20 mouse cellular contexts compared by ENCODE assay signal in genomic region chr13:59867103-59867502, GRCm38 (mm10). TPM values are rescaled to one million over a fixed set of nuclear protein-coding genes. Genes with fewer than 3 reads are reported as not detected.
DNase-seq lines count a peak whose midpoint lies in the region; TF ChIP-seq lines count a peak whose summit lies in the region.
"Had no signal": no experiment of that assay in that cellular context is flagged by ENCODE, and none has a peak within 500 bp of the region (broad histone marks: within the 10 kb centered on the region; RNA-seq: fewer than 3 reads in every experiment).

No protein-coding gene starts in this region.

- 0 out of 2 replicates have a peak overlapping the region, but pooled peaks have one; percentile 5 for H3K27ac ChIP-seq in gastrocnemius, adult 2 months
- H3K27ac ChIP-seq: embryonic facial prominence, embryonic 15.5 days; hindbrain, embryonic 12.5 days; hindbrain, postnatal 0 days had no signal

- intact Hi-C loops in gastrocnemius, adult 2 months (cut with DNase I), result no loop called here
- intact Hi-C loops in gastrocnemius, postnatal 36 days (cut with DNase I), result no loop called here

- no peak for TF ChIP-seq CTCF in gastrocnemius, adult 2 months (IDR thresholded peaks at IDR 0.05)

- peak; percentile 65 to 77 for DNase-seq in adrenal gland, adult (ENCODE audit: inconsistent age in 2 of 2, low spot score in 1 of 2)
- DNase-seq in adrenal gland, postnatal 10 days, result no peak
- DNase-seq in gastrocnemius, adult 2 months, result no peak
- DNase-seq in gastrocnemius, postnatal 36 days, result no peak
- peak; percentile 37 for DNase-seq in adipocyte (ENCODE audit: low spot score)
- peak; percentile 54 for DNase-seq in testis, postnatal 10 days (ENCODE audit: low spot score)
- no peak for DNase-seq in kidney, postnatal 14 days
- DNase-seq: B cell, adult 2 months; cerebellum, adult 11 months; cerebellum, adult 8-10 months; cerebellum, postnatal 14 days; embryo, embryonic 11 days; gastrocnemius, postnatal 14 days; heart, postnatal 4 days; kidney, adult 11 months had no signal

- no peak overlapping the region for H3K4me3 ChIP-seq in gastrocnemius, adult 2 months
- H3K4me3 ChIP-seq: embryonic facial prominence, embryonic 15.5 days; erythroblast, embryonic 14.5 days; heart, embryonic 12.5 days; hindbrain, embryonic 12.5 days had no signal

RNA-seq across cellular contexts. Expression of gene Tut7, which starts 44.2 kb away (rescaled TPM):
- 10 to 100 TPM; 66.8 to 71.2 TPM for total RNA-seq in adrenal gland, postnatal 10 days (2021)
- total RNA-seq in gastrocnemius, adult 2 months (2021), result 10 to 100 TPM; 40.5 to 43.5 TPM
- 10 to 100 TPM; 31.2 to 33.6 TPM for total RNA-seq in gastrocnemius, postnatal 36 days (2021)

Comparison
In these comparisons a context has a peak if more than half of its experiments do, and no peak if none do; other contexts are left out.
1. DNase-seq: peak in adrenal gland, adult (2 of 2), adipocyte (single experiment) and testis, postnatal 10 days (single experiment); none in adrenal gland, postnatal 10 days (single experiment), gastrocnemius, adult 2 months (single experiment), gastrocnemius, postnatal 36 days (0 of 2) and kidney, postnatal 14 days (single experiment).